Mouse (Mus musculus) liver, postnatal 0 days (tissue): ENCODE results near the gene Pde6h. TPM values are rescaled to one million over a fixed set of nuclear protein-coding genes. Genes with fewer than 3 reads are reported as not detected.

Experiments used
- ATAC-seq: fragments of 200-750 bp; cut with Nextera tagmentation; 2 replicates; pipeline ENCODE4 v1.8.0; 2017; ENCODE audit warnings: mild to moderate bottlenecking, moderate library complexity
- DNase-seq: peaks from one replicate; pipeline ENCODE4 v3.0.0-alpha.2; 2016
- H3K27ac ChIP-seq: fragments of 300-500 bp; sonication (generic); 2 replicates; pipeline ENCODE4 v1.5.1; 2014; ENCODE audit warnings: antibody characterized with exemption, moderate library complexity, mild to moderate bottlenecking, low read depth
- H3K27me3 ChIP-seq: fragments of 300-500 bp; sonication (generic); 2 replicates; pipeline ENCODE4 v1.6.1; 2014; ENCODE audit warnings: low read length, control low read depth, mixed read lengths; ENCODE audit not compliant: insufficient read depth
- H3K36me3 ChIP-seq: fragments of 300-500 bp; sonication (generic); replicated peaks from 2 replicates; pipeline ENCODE4 v1.6.1; 2014; ENCODE audit warnings: mild to moderate bottlenecking, control low read depth, low read length, moderate library complexity, mixed read lengths; ENCODE audit not compliant: insufficient read depth
- H3K4me1 ChIP-seq: fragments of 300-500 bp; sonication (generic); 2 replicates; pipeline ENCODE4 v1.6.1; 2014; ENCODE audit warnings: antibody characterized with exemption, mild to moderate bottlenecking, control low read depth; ENCODE audit not compliant: insufficient read depth
- H3K4me2 ChIP-seq: fragments of 300-500 bp; sonication (generic); 2 replicates; pipeline ENCODE4 v1.6.1; 2014; ENCODE audit warnings: low read depth, mild to moderate bottlenecking, low read length, moderate library complexity, mixed read lengths
- H3K4me3 ChIP-seq: fragments of 300-500 bp; sonication (generic); 2 replicates; pipeline ENCODE4 v1.5.1; 2014; ENCODE audit warnings: low read depth, low read length
- H3K9ac ChIP-seq: fragments of 300-500 bp; sonication (generic); replicated peaks from 2 replicates; pipeline ENCODE4 v1.6.1; 2014; ENCODE audit warnings: mild to moderate bottlenecking, moderate library complexity
- H3K9me3 ChIP-seq: fragments of 300-500 bp; sonication (generic); 2 replicates; pipeline ENCODE4 v1.6.1; 2016; ENCODE audit warnings: mild to moderate bottlenecking, control low read depth, low read length, mixed read lengths
- CTCF ChIP-seq: sonication (generic); IDR thresholded peaks from 2 replicates; pipeline ENCODE4 v1.5.1; 2016; ENCODE audit warnings: antibody characterized with exemption, low read depth
- EP300 ChIP-seq: IDR thresholded peaks from 2 replicates; pipeline ENCODE4 v1.6.1; 2016; ENCODE audit warnings: antibody characterized with exemption, low read depth, mild to moderate bottlenecking
- WGBS: fragments of 180-500 bp; shearing (Covaris S2); extraction: QIAGEN DNeasy Blood & Tissue Kit; methylation state at CpG from one replicate; pipeline ENCODE4 v1.1.7; 2014; ENCODE audit not compliant: insufficient replicate concordance; 5-methylcytosine and 5-hydroxymethylcytosine counted together
- polyA plus RNA-seq: library from polyadenylated mRNA; unstranded; fragments of >200 nt; fragmentation: Nextera tagmentation; extraction: Ambion mirVana; gene quantifications from 2 replicates; pipeline ENCODE4 v1.2.1, GENCODE M21; 2015

Gene Pde6h
- polyA plus RNA-seq, 1 experiment from 2014 or later, result 0.34 TPM

- Histone ChIP-seq H3K9me3 (no peaks in the 10 kb centered on the region), H3K36me3 (no peaks in the 10 kb centered on the region), H3K27me3 (no peaks in the 10 kb centered on the region), H3K27ac (no peak overlapping the region), H3K9ac (no peak overlapping the region), H3K4me3 (no peak overlapping the region), H3K4me2 (no peak overlapping the region), H3K4me1 (no peaks in the 10 kb centered on the region; the same call in 1 of the 2 replicates)
- ATAC-seq (peak; percentile 48; the same call in 1 of the 2 replicates), DNase-seq (no peak)
- TF ChIP-seq EP300 (no peak), CTCF (no peak)
- WGBS, result 42% methylated on average over 11 of the region's 11 CpGs
Measured at GRCm38 (mm10) chr6:136989824-136990497, 66.3 kb downstream of the Pde6h start.

DNA sequence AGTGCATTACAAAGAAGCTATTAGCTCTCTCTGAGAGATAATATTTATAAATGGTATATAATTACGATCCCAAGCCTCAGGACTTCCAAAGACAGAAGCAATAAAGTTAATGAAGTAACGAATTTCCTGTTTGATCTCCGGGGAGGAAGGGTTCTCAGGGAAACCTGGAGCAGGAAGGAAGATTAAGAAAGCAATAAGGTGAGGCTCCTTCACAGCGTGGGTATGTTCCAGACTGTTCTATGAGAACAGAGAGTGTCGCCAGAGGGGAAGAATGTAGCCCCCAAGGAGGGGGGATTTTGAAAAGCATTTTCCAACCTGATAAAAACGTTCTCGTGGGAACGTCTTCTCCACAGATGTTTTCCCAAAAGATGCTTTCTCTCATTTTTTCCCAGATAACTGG is 66.9 kb downstream of the Pde6h start:
- H3K9me3 ChIP-seq, result no peaks in the 10 kb centered on the region
- no peak for TF ChIP-seq EP300
- no peak for TF ChIP-seq CTCF
- H3K4me1 ChIP-seq, result no peaks in the 10 kb centered on the region; the same call in 1 of the 2 replicates
- H3K4me3 ChIP-seq, result no peak overlapping the region
- no peak for ATAC-seq
- no peak overlapping the region for H3K9ac ChIP-seq
- no peak overlapping the region for H3K27ac ChIP-seq
- no peak for DNase-seq
- no peak overlapping the region for H3K4me2 ChIP-seq
- WGBS, result 46% methylated on average over 8 of the region's 8 CpGs
- H3K27me3 ChIP-seq, result no peaks in the 10 kb centered on the region
- no peaks in the 10 kb centered on the region for H3K36me3 ChIP-seq

- no peak overlapping the region for H3K27ac ChIP-seq
- H3K27me3 ChIP-seq, result no peaks in the 10 kb centered on the region
- WGBS, result 48% methylated on average over 4 of the region's 4 CpGs
- no peaks in the 10 kb centered on the region for H3K9me3 ChIP-seq
- no peak for TF ChIP-seq CTCF
- no peak for TF ChIP-seq EP300
- DNase-seq, result no peak
- no peak overlapping the region for H3K9ac ChIP-seq
- no peak overlapping the region for H3K4me2 ChIP-seq
- no peaks in the 10 kb centered on the region for H3K36me3 ChIP-seq
- no peak for ATAC-seq
- no peaks in the 10 kb centered on the region; the same call in 1 of the 2 replicates for H3K4me1 ChIP-seq
- H3K4me3 ChIP-seq, result no peak overlapping the region
Measured at GRCm38 (mm10) chr6:136993574-136993973, 69.9 kb downstream of the Pde6h start.

- TF ChIP-seq EP300 (no peak), CTCF (peak; percentile 46)
- no peak overlapping the region for H3K4me2 ChIP-seq
- no peaks in the 10 kb centered on the region for H3K9me3 ChIP-seq
- H3K27me3 ChIP-seq, result no peaks in the 10 kb centered on the region
- H3K27ac ChIP-seq, result no peak overlapping the region
- no peak for ATAC-seq
- no peaks in the 10 kb centered on the region for H3K36me3 ChIP-seq
- H3K4me3 ChIP-seq, result no peak overlapping the region
- no peak for DNase-seq
- 69% methylated on average over 8 of the region's 8 CpGs for WGBS
- H3K4me1 ChIP-seq, result no peaks in the 10 kb centered on the region
- H3K9ac ChIP-seq, result no peak overlapping the region
Measured at GRCm38 (mm10) chr6:136995533-136995932, 71.9 kb downstream of the Pde6h start.

- Histone ChIP-seq H3K9ac (no peak overlapping the region), H3K36me3 (no peaks in the 10 kb centered on the region), H3K9me3 (no peaks in the 10 kb centered on the region), H3K4me1 (no peaks in the 10 kb centered on the region), H3K4me2 (no peak overlapping the region), H3K27me3 (no peaks in the 10 kb centered on the region), H3K27ac (no peak overlapping the region), H3K4me3 (no peak overlapping the region)
- no peak for ATAC-seq
- WGBS, result 63% methylated on average over 5 of the region's 5 CpGs
- DNase-seq, result no peak
- no peak for TF ChIP-seq EP300
- TF ChIP-seq CTCF, result no peak
Measured at GRCm38 (mm10) chr6:136996336-136996735, 72.7 kb downstream of the Pde6h start.

- Histone ChIP-seq H3K27ac (no peak overlapping the region), H3K9me3 (no peaks in the 10 kb centered on the region), H3K4me3 (no peak overlapping the region), H3K9ac (no peak overlapping the region), H3K27me3 (no peaks in the 10 kb centered on the region), H3K4me1 (no peaks in the 10 kb centered on the region), H3K4me2 (no peak overlapping the region), H3K36me3 (no peaks in the 10 kb centered on the region)
- ATAC-seq (no peak), DNase-seq (no peak)
- WGBS, result 74% methylated on average over 7 of the region's 7 CpGs
- TF ChIP-seq CTCF (no peak), EP300 (no peak)
Measured at GRCm38 (mm10) chr6:136998181-136998580, 74.5 kb downstream of the Pde6h start.
